Mouse (Mus musculus): ENCODE measurements around the gene Gm34653.

DNA sequence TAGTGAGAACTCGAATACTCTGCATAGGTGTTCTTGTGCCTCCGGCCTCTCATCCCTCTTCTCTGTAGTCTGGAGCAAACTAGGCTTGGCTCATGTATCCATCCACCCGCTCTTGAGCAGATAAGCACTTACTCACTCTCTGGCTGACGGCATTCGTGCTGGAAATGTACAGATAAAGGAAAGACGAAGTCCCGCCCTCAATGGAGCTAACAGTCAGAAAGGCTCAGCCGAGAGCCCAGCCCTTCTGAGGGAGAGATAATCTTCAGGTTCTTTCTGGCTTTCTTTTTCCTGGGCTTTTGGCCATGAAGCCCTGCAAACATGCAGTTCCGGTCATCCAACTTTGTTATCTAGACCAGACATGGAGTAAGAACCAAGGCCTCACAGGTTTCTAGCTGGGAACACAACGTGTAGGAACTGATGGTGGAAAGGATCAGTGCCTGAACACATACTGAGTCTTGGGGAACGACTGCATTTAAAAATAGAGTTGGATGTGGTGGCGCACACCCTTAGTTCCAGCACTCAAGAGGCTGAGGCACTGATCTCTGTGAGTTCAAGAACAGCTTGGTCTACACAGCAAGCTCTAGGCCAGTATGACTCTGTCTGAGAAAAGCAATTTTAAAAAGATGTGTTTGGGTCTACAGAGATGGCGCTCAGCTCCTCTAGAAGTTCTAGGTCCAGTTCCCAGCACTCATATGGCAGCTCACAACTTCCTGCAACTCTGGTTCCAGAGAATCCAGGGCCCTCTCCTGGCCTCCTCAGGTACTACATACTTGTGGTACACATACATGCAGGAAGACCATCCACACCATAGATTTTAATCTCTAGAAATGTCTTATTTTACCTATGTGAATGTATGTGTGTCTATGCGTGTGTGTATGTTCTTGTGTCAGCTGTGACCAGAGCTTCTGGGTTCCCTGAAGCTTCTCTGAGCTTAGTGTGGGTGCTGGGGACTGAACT is 49.5 kb upstream of the Gm34653 start:
- TF ChIP-seq CTCF (IDR thresholded peaks at IDR 0.05; ENCODE audit: low read depth, low read length) (no peak), GATA1 (IDR thresholded peaks at IDR 0.05; ENCODE audit: borderline replicate concordance, low read length) (no peak), POLR2AphosphoS5 (IDR thresholded peaks at IDR 0.05; ENCODE audit: insufficient replicate concordance, low read depth, low read length) (no peak), TAL1 (conservative IDR thresholded peaks at IDR 0.05; ENCODE audit: low read depth, low read length) (peak; percentile 81)

All from G1E (cell line).